Mouse (Mus musculus): ENCODE data around the gene Sdk2. TPM values are rescaled to one million over a fixed set of nuclear protein-coding genes. Genes with fewer than 3 reads are reported as not detected.

The Sdk2 gene
- total and polyA plus RNA-seq, 2 experiments from 2014 or later: 3.0 to 30.4 TPM

DNA sequence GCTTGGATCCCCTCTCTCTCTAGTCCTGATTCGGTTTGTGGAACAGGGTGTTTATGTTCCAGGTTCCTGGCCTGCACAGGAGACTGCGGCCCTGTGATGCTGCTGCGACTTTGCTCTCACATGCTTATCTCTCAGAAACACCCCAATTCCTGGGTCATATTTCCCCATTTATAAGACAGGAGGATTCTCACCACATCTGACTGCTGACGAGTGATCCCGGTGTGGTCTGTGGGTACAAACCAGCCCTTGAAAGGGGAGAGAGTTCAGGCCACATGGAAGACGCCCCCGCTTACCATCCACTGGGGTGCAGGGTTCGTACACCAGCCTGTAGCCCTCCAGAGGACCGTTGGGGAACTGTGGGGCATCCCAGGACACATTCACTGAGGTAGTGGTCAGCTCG is 260.9 kb downstream of the Sdk2 start:
- no peak for DNase-seq (ENCODE audit: low spot score)
- no peak overlapping the region for H3K9ac ChIP-seq (replicated peaks; ENCODE audit: low read length)
- H3K4me2 ChIP-seq (ENCODE audit: low read depth, low read length): no peak overlapping the region
- H3K36me3 ChIP-seq (ENCODE audit: insufficient read depth, low read length): no peaks in the 10 kb centered on the region
- H3K27ac ChIP-seq: peak overlapping the region; percentile 60
- ATAC-seq: no peak
- no peaks in the 10 kb centered on the region for H3K27me3 ChIP-seq (ENCODE audit: insufficient read depth, low read length)
- H3K9me3 ChIP-seq (ENCODE audit: low read length): no peaks in the 10 kb centered on the region
- no peak overlapping the region for H3K4me3 ChIP-seq (ENCODE audit: low read length)
- 65% methylated on average over 10 of the region's 10 CpGs for WGBS
- 0 out of 2 replicates have a peak, but pooled peaks cover 4% of the 10 kb centered on the region for H3K4me1 ChIP-seq (ENCODE audit: insufficient read depth, low read length)
- peak; percentile 47; the same call in 1 of the 2 replicates for TF ChIP-seq CTCF (IDR thresholded peaks at IDR 0.05; ENCODE audit: low read depth)

DNA sequence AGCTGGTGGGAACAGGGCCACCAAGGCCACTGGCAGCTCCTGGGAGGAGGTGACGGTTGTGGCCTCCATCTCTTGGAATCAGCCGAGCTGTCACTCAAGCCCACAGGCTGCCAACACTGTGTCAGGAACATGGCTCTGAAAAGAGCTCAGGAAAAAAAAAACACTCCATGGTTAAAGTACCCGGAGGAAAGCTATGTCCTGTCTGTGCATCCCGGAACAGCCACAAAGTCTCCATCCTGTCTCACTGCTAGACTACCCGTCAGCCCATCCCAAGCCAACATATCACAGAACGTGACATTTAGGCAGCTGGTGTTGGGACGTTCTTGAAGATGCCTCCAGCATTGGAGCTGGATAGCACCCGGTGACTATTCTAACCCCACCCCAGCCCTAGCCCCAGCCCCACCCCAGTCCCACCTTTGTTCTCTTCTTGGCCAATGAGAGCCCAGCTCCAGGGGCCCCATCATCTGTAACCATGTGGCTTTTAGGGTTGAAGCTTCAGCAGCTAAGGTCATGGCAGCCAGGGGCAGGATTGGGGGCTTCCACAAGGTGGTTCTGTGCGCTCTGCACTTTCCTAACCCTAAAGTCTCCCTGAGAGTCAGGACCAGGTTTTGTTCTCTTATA is 263.4 kb downstream of the Sdk2 start:
- H3K27me3 ChIP-seq (ENCODE audit: insufficient read depth, low read length): no peaks in the 10 kb centered on the region
- no peaks in the 10 kb centered on the region for H3K36me3 ChIP-seq (ENCODE audit: insufficient read depth, low read length)
- TF ChIP-seq CTCF (IDR thresholded peaks at IDR 0.05; ENCODE audit: low read depth): no peak
- H3K9me3 ChIP-seq (ENCODE audit: low read length): no peaks in the 10 kb centered on the region
- no peak overlapping the region for H3K9ac ChIP-seq (replicated peaks; ENCODE audit: low read length)
- ATAC-seq (no peak), DNase-seq (ENCODE audit: low spot score) (no peak)
- no peak overlapping the region for H3K4me3 ChIP-seq (ENCODE audit: low read length)
- H3K4me1 ChIP-seq (ENCODE audit: insufficient read depth, low read length): 0 out of 2 replicates have a peak, but pooled peaks cover 4% of the 10 kb centered on the region
- 65% methylated on average over 9 of the region's 9 CpGs for WGBS
- no peak overlapping the region for H3K27ac ChIP-seq
- no peak overlapping the region for H3K4me2 ChIP-seq (ENCODE audit: low read depth, low read length)

- H3K27ac ChIP-seq: no peak overlapping the region
- no peak overlapping the region for H3K4me2 ChIP-seq (ENCODE audit: low read depth, low read length)
- H3K9ac ChIP-seq (replicated peaks; ENCODE audit: low read length): no peak overlapping the region
- no peak for TF ChIP-seq CTCF (IDR thresholded peaks at IDR 0.05; ENCODE audit: low read depth)
- H3K4me3 ChIP-seq (ENCODE audit: low read length): no peak overlapping the region
- 57% methylated on average over 12 of the region's 12 CpGs for WGBS
- H3K27me3 ChIP-seq (ENCODE audit: insufficient read depth, low read length): no peaks in the 10 kb centered on the region
- H3K36me3 ChIP-seq (ENCODE audit: insufficient read depth, low read length): no peaks in the 10 kb centered on the region
- no peak for DNase-seq (ENCODE audit: low spot score)
- ATAC-seq: no peak
- 0 out of 2 replicates have a peak, but pooled peaks cover 8% of the 10 kb centered on the region for H3K4me1 ChIP-seq (ENCODE audit: insufficient read depth, low read length)
- no peaks in the 10 kb centered on the region for H3K9me3 ChIP-seq (ENCODE audit: low read length)
Observed at GRCm38 (mm10) chr11:113802456-113802855, 264.4 kb downstream of the Sdk2 start.

DNA sequence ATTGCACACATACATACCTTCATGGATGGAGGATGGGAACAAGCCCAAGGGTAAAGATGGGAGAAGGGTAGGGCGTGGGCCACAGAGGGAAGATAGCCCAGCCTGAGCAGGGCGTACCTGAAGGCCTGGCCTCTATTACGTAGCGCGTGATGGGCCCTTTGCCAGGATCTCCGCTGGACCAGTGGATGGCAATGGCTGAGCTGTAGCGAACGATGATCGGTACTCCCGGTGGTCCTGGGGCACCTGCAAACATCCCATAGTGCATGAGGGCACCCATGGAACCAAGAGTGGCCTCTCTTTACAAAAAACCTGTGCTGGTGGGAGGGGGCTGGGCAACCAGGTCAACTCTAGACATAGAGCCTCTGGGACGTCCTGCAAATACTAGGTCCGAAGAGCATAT is 266.8 kb downstream of the Sdk2 start:
- Histone ChIP-seq H3K4me1 (ENCODE audit: insufficient read depth, low read length) (0 out of 2 replicates have a peak, but pooled peaks cover 9% of the 10 kb centered on the region), H3K4me3 (ENCODE audit: low read length) (no peak overlapping the region), H3K36me3 (ENCODE audit: insufficient read depth, low read length) (no peaks in the 10 kb centered on the region), H3K27ac (no peak overlapping the region), H3K9me3 (ENCODE audit: low read length) (no peaks in the 10 kb centered on the region), H3K27me3 (ENCODE audit: insufficient read depth, low read length) (no peaks in the 10 kb centered on the region), H3K9ac (replicated peaks; ENCODE audit: low read length) (no peak overlapping the region), H3K4me2 (ENCODE audit: low read depth, low read length) (no peak overlapping the region)
- DNase-seq (ENCODE audit: low spot score) (no peak), ATAC-seq (no peak)
- 93% methylated on average over 12 of the region's 12 CpGs for WGBS
- no peak for TF ChIP-seq CTCF (IDR thresholded peaks at IDR 0.05; ENCODE audit: low read depth)

GRCm38 (mm10) chr11:113799041-113799447 is 267.8 kb downstream of the Sdk2 start:
- peak; percentile 55 for DNase-seq (ENCODE audit: low spot score)
- Histone ChIP-seq H3K4me3 (ENCODE audit: low read length) (no peak overlapping the region), H3K27me3 (ENCODE audit: insufficient read depth, low read length) (no peaks in the 10 kb centered on the region), H3K4me2 (ENCODE audit: low read depth, low read length) (no peak overlapping the region), H3K4me1 (ENCODE audit: insufficient read depth, low read length) (0 out of 2 replicates have a peak, but pooled peaks cover 9% of the 10 kb centered on the region), H3K9ac (replicated peaks; ENCODE audit: low read length) (no peak overlapping the region), H3K36me3 (ENCODE audit: insufficient read depth, low read length) (no peaks in the 10 kb centered on the region), H3K9me3 (ENCODE audit: low read length) (no peaks in the 10 kb centered on the region), H3K27ac (no peak overlapping the region)
- ATAC-seq: no peak
- TF ChIP-seq CTCF (IDR thresholded peaks at IDR 0.05; ENCODE audit: low read depth): no peak
- whole genome bisulfite sequencing: 28% methylated on average over 14 of the region's 14 CpGs

GRCm38 (mm10) chr11:113798011-113798410 is 268.8 kb downstream of the Sdk2 start:
- H3K27ac ChIP-seq: peak overlapping the region; percentile 48; the same call in 1 of the 2 replicates
- peak; percentile 52 for DNase-seq (ENCODE audit: low spot score)
- peak; percentile 65 for ATAC-seq
- H3K4me1 ChIP-seq (ENCODE audit: insufficient read depth, low read length): 0 out of 2 replicates have a peak, but pooled peaks cover 9% of the 10 kb centered on the region
- H3K4me2 ChIP-seq (ENCODE audit: low read depth, low read length): no peak overlapping the region
- 37% methylated on average over 6 of the region's 6 CpGs for WGBS
- no peaks in the 10 kb centered on the region for H3K27me3 ChIP-seq (ENCODE audit: insufficient read depth, low read length)
- no peak for TF ChIP-seq CTCF (IDR thresholded peaks at IDR 0.05; ENCODE audit: low read depth)
- no peaks in the 10 kb centered on the region; the same call in 1 of the 2 replicates for H3K36me3 ChIP-seq (ENCODE audit: insufficient read depth, low read length)
- H3K9ac ChIP-seq (replicated peaks; ENCODE audit: low read length): no peak overlapping the region
- no peaks in the 10 kb centered on the region for H3K9me3 ChIP-seq (ENCODE audit: low read length)
- no peak overlapping the region for H3K4me3 ChIP-seq (ENCODE audit: low read length)

Measured in hindbrain, postnatal 0 days (tissue).